Mouse (Mus musculus): ENCODE data around the gene Rhbdd1.

- TF ChIP-seq CTCF (IDR thresholded peaks at IDR 0.05) (no peak), POLR2A (IDR thresholded peaks at IDR 0.05; ENCODE audit: insufficient read depth, low read depth, low read length) (no peak), EP300 (IDR thresholded peaks at IDR 0.05; ENCODE audit: insufficient read depth, low read depth, low read length) (no peak)
These were observed 94.3 kb downstream of the Rhbdd1 start for GRCm38 (mm10) chr1:82410548-82410947.

All from heart, adult 2 months (tissue).